Mouse (Mus musculus): Measurements from ENCODE around the gene Ccnd2.

The Ccnd2 gene

DNA sequence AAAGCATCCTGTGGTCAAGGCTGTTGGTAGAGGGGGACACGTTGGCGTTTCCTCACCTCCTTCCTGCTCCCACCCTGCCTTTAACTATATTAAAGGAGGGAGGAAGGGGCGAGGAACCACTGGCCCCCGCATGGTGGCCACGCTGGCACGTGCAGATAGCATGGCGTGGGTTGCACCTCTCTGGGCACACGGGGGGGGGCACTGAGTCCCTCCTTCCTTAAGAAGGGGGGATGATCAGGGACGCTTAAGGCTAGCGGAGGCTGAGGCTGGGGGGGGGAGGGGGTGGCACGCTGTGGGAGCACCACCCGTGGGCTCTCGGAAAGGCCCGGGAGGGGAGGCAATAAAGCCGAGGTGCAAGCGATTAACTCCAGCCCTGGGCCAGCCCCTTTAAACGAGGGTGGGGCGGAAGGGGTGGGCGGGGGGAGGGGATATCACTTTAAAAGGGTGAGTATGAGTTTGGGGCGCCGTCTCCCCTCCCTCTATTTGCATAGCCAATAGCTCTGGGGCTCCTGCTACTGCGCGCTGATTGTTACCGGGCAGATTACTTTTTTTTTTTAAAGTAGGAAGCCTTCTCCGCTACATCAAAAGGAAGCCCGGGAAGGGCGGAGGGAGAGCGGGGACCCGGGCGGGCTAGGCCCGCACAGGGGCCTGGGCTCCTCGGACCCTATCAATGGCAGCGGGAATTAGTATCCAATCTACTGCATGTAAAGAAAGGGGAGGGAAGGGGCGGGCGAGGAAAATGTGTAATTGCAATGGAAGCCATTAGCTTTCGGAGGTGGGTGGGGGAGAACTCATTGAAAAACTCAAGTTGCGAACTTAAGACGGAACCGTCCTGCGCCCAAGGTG, at the start of gene Ccnd2:
Gene Ccnd2 (minus strand): TSS at position 88 of the 846 bp plus-strand sequence.
- peak; percentile 90 for DNase-seq (ENCODE audit: low read depth)

DNA sequence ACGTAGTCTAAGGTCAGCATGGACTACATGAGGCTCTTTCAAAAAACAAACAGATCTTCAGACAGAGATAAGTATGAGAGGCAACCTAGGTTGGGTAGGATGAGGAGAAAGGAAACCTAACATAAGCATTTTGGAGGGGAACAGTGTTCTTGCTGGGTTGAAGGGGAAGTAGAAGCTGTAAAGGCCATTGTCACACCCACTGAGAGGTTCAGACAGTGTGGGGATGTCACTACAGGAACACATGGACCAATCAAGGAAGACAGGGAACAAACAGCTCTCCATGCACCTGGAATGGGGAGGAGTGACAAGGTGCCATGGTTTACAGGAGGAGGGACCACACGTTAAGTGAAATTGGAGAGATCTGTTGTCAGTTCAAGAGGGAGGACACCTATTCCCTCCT, 45.0 kb upstream of the Ccnd2 start:
- no peak for DNase-seq (ENCODE audit: low read depth)

DNA sequence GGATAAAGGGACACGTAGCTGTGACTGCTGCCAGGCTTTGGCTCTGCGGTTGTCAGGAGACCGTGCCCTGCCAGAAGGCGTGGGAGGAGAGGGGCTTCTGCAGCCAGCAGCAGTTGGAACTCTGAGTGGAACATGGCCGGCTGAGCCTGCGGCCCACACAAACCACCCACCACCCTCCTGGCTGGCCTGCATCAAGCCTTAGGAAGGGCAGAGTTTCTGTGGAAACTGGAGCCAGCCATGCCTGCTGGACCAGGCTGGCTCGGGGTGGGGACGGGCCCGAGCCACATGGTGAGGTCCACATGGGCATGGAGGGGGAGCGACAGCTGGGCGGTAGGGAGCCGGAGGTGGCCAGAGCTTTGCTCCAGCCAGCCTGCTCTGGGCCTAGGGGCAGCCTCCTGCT, 29.3 kb upstream of the Ccnd2 start:
- no peak for DNase-seq (ENCODE audit: low read depth)

DNA sequence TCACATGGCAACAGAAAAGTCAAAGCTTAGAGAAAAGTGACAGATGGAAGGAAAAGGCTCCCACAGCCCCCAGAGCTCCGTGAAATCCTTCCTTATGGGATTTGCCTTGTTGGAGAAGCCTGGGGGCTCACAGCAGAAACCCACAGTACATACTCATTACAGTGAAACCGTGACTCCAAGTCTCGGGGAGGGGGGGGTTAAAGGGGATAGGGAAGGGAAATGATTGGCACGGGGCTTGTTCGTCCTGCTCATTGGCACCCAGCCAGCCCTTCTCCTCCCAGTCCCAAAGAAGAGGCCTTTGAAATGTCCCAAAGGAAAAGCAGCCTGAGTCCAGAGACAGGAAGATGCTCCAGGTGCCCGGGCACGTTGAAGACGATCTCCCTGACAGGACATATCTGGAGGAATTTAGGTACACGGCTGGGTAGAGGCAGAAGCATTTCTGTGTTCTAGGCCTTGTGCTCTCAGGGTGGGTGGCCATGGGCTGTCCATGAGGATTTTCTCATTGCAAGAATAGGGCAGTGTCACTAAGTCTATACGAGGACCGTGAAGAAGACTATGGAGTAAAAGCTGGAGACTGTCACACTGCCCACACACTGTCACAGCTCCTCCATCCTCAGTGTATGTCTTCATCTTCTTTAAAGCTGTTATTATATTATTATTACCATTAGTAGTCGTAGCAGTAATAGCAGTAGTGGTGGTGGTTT, 27.2 kb upstream of the Ccnd2 start:
- DNase-seq (ENCODE audit: low read depth): no peak

DNA sequence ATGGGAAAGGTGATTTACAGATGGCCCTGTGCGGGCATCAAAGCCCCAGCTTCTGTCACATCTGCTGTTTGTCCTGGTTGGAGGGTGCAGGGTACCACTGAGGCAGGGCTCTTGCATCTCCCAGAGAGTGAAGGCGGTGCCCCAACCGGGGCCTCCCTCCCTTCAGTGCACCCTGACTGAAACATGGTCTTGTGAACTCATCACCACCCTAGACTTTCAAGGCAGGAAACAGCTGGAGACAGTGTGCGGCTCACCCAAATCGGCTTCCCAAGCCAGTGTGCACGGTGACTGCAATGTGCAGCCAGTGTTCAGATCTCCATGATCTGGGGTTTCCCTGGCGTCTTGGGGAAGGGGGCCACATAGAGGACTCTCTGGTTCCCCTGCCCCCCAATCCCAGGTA, 26.0 kb upstream of the Ccnd2 start:
- DNase-seq (ENCODE audit: low read depth): peak; percentile 62

DNA sequence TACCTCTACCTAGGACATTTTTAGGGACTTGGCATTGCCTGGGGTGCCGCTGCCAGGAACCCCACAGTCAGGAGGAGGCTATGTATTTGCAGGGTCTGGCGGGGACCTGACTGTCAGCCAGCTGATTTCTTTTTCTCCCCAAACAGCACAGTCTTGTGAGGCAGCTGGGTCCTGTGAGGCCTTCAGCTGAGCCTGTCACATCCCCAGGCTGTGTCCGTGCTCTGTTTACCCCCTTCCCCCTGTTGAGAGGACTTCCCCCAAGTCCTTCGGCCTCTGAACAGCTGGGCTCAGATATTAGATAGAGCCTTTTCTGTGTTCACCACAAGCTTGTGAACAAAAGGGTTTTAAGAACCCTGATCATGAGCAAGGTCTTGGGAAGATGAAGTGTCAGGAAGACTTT, 25.4 kb upstream of the Ccnd2 start:
- no peak for DNase-seq (ENCODE audit: low read depth)

DNA sequence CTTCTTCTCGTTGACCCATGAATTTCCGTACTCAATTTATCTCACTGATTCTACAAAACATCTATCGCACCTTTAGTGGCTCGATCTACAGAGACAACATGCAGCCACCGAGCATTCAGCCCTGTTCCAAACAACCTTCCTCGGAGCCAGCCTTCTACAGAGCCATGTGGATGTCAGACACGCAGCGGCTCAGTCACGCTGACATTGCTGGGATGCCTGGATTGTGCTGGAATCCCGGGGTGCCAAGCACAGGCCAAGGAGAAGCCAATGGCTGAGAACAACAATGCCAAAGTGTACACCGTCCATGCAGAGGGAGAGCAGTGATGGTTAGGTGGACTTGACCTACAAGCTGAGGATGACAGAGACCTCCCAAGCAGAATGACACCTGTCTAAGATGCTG, 20.5 kb upstream of the Ccnd2 start:
- no peak for DNase-seq (ENCODE audit: low read depth)

DNA sequence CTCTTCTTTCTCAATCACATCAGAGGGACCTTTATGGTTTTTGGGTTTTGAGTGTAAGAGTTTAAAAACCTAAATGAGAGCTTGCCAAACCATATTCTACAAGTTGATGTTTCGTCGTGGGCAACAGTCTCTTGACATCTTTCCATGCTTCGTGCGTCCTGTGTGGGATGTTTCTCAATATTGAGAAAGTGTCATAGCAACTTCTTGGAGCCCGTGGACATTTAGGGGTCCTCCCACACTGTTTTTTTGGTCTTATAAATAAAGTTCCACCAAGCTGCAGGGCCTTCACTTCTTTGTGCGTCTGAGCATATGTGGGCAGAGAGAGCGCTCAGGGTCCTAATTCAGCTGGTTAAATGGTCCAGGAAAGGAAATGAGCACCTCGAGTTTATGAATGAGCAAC, 18.7 kb upstream of the Ccnd2 start:
- no peak for DNase-seq (ENCODE audit: low read depth)

DNA sequence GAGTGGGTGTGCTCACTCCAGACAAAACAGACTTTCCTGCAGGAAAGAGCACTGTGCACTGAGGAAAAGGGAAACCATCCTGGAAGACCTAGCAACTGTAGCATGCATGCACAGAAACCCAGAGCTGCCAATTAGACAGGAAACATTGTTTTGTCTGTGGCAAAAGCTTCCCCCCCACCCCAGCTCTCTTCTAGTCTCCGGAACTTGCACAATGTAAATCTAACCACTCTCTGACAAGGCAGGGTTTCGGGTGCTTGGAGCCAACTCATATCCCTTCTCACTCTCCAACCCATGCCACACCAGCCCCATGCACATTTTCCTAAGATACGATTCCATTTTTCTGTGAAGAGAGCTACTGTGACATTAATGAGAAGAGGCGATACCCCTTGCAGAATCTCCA, 13.7 kb upstream of the Ccnd2 start:
- peak; percentile 55 for DNase-seq (ENCODE audit: low read depth)

DNA sequence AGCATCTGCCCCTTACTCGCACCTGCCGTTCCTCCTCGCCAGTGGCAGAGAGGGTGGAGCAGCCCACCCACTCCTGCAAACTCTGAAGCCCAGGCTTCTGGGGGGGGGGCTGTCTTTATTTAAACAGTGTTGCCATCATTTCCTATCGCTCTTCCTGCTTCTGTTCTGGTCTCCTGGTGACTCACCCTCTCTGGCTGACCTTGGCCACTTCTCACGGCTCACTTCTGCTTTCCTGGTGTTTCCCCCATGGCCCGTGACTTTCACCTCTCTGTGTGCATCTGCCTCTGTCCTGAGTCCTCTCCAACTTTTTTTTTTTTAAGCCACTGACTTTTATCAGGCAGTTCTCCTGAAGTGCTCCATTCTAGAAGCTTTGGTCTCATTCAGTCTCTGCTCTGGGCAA, 10.8 kb upstream of the Ccnd2 start:
- no peak for DNase-seq (ENCODE audit: low read depth)

DNA sequence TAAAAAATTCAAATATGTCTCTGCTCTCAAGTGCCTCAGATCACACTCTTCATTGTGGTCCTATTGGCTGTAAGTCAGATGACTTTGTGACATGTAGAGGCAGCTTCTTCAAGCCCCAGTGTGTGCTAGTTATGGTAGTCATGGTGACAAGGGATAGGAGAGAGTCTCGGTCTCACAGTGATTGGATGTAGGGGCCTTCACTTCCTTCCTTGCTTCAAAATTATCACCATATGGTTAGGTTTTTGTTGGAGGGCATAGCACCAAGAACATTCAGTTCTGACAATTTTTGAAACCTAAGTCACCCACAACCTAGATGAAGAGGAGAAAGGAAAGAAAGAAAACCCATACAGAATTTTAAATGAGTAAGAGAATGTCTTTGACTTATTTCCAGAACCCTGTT, 5.3 kb upstream of the Ccnd2 start:
- no peak for DNase-seq (ENCODE audit: low read depth)

DNA sequence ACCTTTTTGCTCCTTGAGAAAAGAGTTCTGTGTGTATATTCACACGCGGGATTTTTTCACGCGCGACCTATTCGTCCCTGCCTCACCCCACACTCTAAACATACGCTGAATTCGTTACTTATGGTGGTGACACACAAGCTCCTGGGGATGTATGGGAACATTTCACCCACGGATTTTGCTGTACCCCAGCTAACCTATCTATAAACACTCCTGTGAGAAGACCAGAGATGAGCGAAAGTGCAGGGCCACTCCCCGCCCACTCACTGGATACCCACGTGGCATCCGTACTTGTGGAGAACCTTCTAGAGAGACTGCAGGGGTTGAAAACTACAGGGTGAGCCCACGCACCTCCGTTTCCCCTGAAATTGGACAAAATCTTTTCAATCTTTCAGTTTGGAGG, 3.5 kb upstream of the Ccnd2 start:
- DNase-seq (ENCODE audit: low read depth): peak; percentile 80

DNA sequence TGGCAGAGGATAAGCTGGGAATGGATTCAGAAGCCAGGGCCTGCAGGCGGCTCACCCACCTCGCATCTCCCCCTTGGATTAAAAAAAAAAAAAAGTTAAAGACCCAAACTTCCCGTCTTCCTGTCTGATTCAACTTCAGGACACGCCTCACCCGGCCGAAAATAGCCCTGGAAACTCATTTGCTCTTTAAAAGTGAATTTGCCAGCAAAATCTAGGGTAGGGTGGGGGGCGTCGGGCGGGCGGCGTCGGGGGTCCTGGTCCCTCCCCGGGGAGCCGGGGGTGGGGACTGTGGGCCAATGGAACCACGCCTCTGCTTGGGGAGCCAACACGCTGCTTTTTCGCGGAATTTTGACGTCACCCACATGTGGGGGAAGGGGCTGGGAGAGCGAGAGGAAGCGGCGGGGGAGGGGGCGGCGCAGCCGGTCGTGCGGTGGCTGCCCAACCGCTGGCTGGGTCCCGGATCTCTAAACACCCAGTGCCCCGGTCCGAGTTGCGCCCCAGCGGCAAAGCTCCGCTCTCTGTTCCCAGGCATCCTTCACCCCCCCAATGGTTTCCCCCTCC, 2.8 kb upstream of the Ccnd2 start:
- peak; percentile 88 for DNase-seq (ENCODE audit: low read depth)

DNA sequence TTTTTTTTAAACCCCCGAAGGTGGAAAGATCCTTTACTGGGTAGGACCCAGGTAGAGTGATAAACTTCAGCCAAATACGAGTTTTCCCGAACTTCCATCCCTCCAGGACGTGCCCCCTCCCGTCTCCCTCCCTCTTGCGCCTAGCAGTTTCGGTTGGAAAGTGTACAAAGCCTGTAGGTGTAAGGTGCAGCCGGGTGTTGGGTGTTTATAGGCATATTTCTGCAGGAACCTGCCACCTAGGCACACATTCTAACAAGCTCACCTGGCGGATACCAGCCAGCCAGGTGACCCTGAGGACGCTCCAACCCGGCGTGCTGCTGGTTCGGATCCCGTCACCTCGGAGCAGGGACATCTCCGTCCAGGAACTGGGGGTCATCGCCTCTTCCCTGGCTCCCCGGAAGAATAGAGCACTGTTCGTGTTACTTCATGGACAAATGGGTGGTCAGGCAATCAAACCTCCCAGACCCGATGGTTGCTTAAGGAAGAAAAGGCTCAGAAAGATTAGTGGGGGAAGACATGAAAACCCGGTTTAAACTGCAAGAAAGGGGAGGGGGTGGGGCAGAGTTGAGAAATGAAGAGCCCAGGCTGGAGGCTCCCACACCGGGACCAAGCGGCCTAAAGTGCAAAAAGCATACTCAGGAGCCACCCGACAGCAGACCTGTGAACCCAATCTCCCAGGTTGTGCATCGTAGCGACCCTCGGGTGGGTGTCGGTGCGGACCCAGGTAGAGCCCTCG, 2.1 kb upstream of the Ccnd2 start:
- DNase-seq (ENCODE audit: low read depth): peak; percentile 63

DNA sequence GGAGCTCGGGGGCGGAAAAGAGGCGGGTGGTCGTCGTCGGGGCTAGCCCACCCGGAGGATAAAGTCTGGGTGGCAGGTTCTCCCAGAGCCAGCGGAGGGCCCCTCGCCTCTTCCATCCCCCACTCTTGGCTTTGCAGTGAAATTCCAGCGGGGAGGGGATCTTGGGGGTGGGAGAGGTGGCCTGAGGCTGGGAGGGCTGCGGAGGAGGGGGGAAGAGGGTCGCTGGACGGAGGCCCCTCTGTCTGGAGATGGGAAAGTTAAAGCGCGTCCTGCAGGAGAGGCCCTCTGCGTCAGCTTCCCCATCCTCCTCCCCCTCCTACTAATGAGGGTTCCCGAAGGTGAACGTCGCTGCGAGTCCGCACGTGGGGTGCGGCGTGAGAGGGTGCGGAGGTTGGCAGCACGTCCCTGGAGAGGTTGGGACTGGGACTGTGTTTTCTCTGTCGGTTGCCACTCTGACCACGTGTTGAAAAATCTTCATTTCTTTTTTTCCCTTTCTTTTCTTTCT, 1.4 kb upstream of the Ccnd2 start:
- DNase-seq (ENCODE audit: low read depth): peak; percentile 54

DNA sequence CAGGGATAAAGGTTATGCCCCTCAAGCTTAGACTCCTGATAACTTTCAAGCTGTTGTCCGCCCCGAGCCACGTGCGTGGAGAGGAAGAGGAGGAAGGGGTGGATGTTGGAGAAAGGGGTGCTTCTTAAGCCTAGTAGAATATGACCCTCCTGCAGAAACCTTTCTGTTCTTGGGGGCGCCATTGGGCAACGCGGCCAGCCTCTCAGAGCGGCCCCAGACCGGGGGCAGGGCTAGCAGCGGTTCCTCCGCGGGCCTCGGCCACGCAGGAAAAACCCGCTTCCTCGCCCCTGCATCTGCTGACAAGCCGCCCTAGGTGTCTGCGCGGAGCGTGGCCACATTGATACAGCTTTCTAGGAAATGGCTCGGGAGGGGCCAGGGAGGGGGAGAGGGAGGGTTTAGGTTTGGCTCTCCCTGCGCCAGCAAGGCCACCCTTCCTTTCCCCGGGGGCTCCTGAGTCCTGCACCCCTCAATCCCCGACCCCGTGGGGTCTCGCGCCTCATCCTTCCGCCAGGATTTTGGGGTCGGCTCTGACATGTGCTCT, 358 bp downstream of the Ccnd2 start:
- peak; percentile 83 for DNase-seq (ENCODE audit: low read depth)

DNA sequence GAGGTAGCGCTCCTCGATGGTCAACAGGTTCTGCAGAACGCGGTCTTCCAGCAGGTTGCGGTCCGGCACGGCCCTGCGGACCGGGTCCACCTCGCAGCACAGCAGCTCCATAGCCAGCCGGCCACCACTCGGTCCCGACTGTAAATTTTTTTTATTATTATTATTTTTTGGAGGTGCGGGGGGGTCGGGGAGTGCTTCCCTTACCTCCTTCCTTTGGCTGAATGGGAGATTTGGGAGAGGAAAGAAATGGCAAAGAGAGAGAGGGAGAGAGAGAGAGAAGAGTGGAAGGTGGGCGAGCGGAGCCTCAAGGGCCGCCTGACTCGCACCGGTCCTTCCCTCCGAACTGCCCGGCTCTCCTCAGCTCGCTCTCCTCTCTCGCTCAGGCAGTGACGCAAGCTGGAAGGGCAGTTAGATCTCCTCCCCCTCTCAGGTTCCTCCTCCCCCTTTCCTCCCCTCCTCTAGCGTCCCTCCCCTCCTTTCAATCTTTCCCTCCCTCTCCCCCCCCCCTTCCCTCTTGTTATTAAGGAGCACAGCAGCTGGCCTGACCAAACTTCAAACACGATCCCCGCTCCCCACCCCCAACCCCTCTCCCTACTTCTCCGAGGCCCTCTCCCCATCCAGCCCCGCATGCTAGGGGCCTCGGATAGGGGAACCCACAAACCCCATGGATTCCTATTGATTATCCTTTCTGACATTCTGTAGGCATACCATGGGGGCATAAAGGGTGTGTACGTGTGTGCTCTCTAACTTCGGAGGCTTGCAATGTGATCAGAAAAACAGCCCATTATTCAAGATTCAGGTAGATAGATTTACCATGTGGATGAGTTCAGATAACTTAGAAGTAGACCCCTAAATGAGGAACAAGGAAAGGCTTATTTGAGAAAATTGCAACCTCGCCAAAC, 1.1 kb downstream of the Ccnd2 start:
- DNase-seq (ENCODE audit: low read depth): peak; percentile 80

DNA sequence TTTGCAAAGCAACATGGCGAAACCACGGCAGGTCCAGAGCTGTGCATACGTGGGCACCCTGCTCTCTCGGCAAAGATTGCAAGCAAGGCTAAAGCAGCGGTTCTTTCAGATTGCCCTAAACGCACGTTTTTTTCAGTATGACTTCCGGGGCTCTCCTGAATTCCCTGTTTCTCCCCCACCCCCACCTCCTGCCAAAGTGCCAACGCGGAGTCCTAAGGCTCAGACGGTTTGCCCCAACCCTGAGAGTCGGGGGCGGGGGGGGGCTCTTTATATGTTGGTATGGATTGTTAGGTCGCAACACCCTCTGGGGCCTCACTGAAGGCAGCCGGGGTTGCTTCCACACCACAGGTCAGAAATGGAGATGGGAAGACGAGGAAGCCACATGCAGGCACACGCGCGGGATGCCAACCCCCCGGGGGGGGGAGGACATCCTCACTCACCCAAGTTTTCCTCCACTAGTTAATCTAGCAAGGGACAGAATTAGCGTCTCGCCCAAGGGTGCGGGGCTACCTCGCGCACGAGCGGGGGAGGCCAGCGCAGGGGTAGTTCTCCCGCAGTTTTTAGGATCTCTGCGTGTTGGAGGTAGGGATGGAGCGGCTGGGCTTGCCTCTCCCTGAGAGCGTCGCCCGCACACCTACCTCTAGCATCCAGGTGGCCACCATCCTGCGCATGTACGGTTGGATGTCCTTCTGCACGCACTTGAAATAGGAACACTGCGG, 1.9 kb downstream of the Ccnd2 start:
- peak; percentile 55 for DNase-seq (ENCODE audit: low read depth)

DNA sequence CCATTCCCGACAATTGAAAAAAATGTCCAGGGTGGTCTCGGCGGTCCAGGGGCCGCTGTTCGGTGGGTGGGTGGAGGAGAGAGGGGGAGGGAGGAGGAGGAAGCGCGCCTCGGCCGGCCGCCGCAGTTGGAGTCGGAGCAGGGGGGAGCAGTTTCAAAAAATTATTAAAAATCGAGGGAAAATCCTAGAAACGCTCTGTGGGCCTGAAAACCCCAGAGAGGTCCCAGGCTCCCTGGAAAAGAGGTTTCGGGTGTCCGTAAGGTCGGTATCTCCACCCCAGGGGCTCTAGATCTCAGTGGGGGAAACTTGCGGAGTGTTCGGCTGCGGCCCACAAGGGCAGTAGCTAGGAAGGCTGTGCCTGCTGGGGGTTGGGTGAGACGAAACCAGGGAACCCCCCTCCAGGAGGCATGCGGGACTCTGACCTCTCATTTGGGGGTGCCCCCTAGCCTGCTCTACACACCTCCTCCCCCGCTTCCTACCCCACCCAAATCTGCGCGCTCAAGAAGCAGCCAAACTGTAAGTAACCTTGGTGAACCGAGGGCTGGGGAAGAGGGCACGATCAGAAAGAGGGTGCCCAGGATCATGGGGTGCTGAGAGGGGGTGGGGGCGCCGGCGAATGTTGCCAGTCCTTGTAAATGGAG, 2.6 kb downstream of the Ccnd2 start:
- DNase-seq (ENCODE audit: low read depth): peak; percentile 67

Data from naive thymus-derived CD4-positive, alpha-beta T cell, adult 2 months (primary cell).